Mouse (Mus musculus) olfactory bulb, adult 2 months (tissue): ENCODE measurements around the gene Rpl14.

ENCODE experiments used
- CTCF ChIP-seq: fragments of 200-500 bp; IDR thresholded peaks from 2 replicates; pipeline ENCODE4 v1.5.1; 2012; ENCODE audit warnings: low read depth, mild to moderate bottlenecking, low read length, moderate library complexity; ENCODE audit not compliant: insufficient read depth
- POLR2A ChIP-seq: fragments of 200-500 bp; IDR thresholded peaks from 2 replicates; pipeline ENCODE4 v1.6.1; 2012; ENCODE audit warnings: mild to moderate bottlenecking, low read depth, low read length, moderate library complexity; ENCODE audit not compliant: insufficient read depth

GRCm38 (mm10) chr9:120586546-120586945 lies 15.3 kb downstream of the Rpl14 start:
- TF ChIP-seq CTCF (no peak), POLR2A (no peak)
